Mouse (Mus musculus) forebrain, embryonic 16.5 days (tissue): ENCODE measurements at regions not wholly inside any gene's neighbourhood (a gene's known extent, or its start where the extent isn't known, plus 50 kb on each side); places are given as distances from the start of the nearest gene placed in this dataset.

Source experiments
- ATAC-seq: fragments of 200-750 bp; cut with Nextera tagmentation; 2 replicates; pipeline ENCODE4 v1.8.0; 2017; ENCODE audit warnings: mild to moderate bottlenecking, moderate library complexity
- H3K27ac ChIP-seq: fragments of 300-500 bp; sonication (generic); 2 replicates; pipeline ENCODE4 v1.5.1; 2014; ENCODE audit warnings: low read length, control low read depth
- H3K27me3 ChIP-seq: fragments of 300-500 bp; sonication (generic); replicated peaks from 2 replicates; pipeline ENCODE4 v1.6.1; 2014; ENCODE audit warnings: low read length; ENCODE audit not compliant: control insufficient read depth, insufficient read depth
- H3K36me3 ChIP-seq: fragments of 300-500 bp; sonication (generic); 2 replicates; pipeline ENCODE4 v1.6.1; 2014; ENCODE audit not compliant: control insufficient read depth, insufficient read depth
- H3K4me1 ChIP-seq: fragments of 300-500 bp; sonication (generic); replicated peaks from 2 replicates; pipeline ENCODE4 v1.6.1; 2014; ENCODE audit warnings: low read length; ENCODE audit not compliant: control insufficient read depth, insufficient read depth
- H3K4me2 ChIP-seq: fragments of 300-500 bp; sonication (generic); 2 replicates; pipeline ENCODE4 v1.6.1; 2014; ENCODE audit warnings: mild to moderate bottlenecking, low read length, control low read depth
- H3K4me3 ChIP-seq: fragments of 300-500 bp; sonication (generic); replicated peaks from 2 replicates; pipeline ENCODE4 v1.5.1; 2014; ENCODE audit warnings: mild to moderate bottlenecking, low read length, control low read depth
- H3K9ac ChIP-seq: fragments of 300-500 bp; sonication (generic); replicated peaks from 2 replicates; pipeline ENCODE4 v1.6.1; 2014; ENCODE audit warnings: low read depth, low read length, control low read depth
- H3K9me3 ChIP-seq: fragments of 300-500 bp; sonication (generic); 2 replicates; pipeline ENCODE4 v1.6.1; 2016; ENCODE audit warnings: low read length; ENCODE audit not compliant: control insufficient read depth
- WGBS: fragments of 180-500 bp; shearing (Covaris S2); extraction: QIAGEN DNeasy Blood & Tissue Kit; methylation state at CpG from one replicate; pipeline ENCODE4 v1.1.7; 2014; 5-methylcytosine and 5-hydroxymethylcytosine counted together

GRCm38 (mm10) chr6:70714239-70714638, 77.8 kb downstream of the Rpia start:
- Histone ChIP-seq H3K4me3 (no peak overlapping the region; the same call in 1 of the 2 replicates), H3K9me3 (no peaks in the 10 kb centered on the region), H3K9ac (no peak overlapping the region), H3K27me3 (no peaks in the 10 kb centered on the region), H3K27ac (no peak overlapping the region), H3K4me1 (no peaks in the 10 kb centered on the region), H3K36me3 (no peaks in the 10 kb centered on the region), H3K4me2 (peak overlapping the region; percentile 50)
- 14% methylated on average over 6 of the region's 6 CpGs for WGBS
- peak; percentile 61; the same call in 1 of the 2 replicates for ATAC-seq

DNA sequence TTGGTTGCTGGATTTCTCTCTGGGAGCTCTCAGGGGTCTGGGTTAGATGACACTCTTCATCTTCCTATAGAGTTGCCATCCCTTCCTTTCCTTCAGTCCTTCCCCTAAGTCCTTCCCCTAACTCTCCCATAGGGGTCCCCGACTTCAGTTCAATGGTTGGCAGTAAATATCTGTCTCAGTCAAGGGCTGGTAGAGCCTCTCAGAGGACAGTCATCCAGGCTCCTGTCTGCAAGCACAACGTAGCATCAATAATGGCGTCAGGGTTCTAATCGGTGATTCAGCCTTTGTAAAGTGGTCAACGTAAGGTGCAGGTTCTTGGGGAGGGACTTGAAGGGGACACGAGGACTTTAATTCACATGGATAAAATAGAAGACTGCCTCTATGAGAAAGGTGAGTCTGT, 78.4 kb downstream of the Rpia start:
- no peaks in the 10 kb centered on the region for H3K36me3 ChIP-seq
- ATAC-seq, result 0 out of 2 replicates have a peak, but pooled peaks have one; percentile 22
- no peaks in the 10 kb centered on the region for H3K9me3 ChIP-seq
- no peak overlapping the region for H3K4me3 ChIP-seq
- H3K4me2 ChIP-seq, result no peak overlapping the region
- H3K9ac ChIP-seq, result no peak overlapping the region
- H3K4me1 ChIP-seq, result no peaks in the 10 kb centered on the region
- no peak overlapping the region for H3K27ac ChIP-seq
- 79% methylated on average over 6 of the region's 6 CpGs for WGBS
- H3K27me3 ChIP-seq, result no peaks in the 10 kb centered on the region

- no peaks in the 10 kb centered on the region for H3K27me3 ChIP-seq
- 48% methylated on average over 7 of the region's 7 CpGs for WGBS
- no peak for ATAC-seq
- H3K4me2 ChIP-seq, result no peak overlapping the region
- no peaks in the 10 kb centered on the region for H3K4me1 ChIP-seq
- H3K9me3 ChIP-seq, result no peaks in the 10 kb centered on the region
- H3K27ac ChIP-seq, result no peak overlapping the region
- H3K36me3 ChIP-seq, result no peaks in the 10 kb centered on the region
- H3K4me3 ChIP-seq, result no peak overlapping the region
- no peak overlapping the region for H3K9ac ChIP-seq
These were observed 78.9 kb downstream of the Rpia start for GRCm38 (mm10) chr6:70713118-70713517.

- H3K4me2 ChIP-seq, result no peak overlapping the region
- H3K27me3 ChIP-seq, result no peaks in the 10 kb centered on the region
- no peaks in the 10 kb centered on the region for H3K36me3 ChIP-seq
- peak; percentile 69 for ATAC-seq
- no peak overlapping the region for H3K27ac ChIP-seq
- H3K4me1 ChIP-seq, result no peaks in the 10 kb centered on the region
- H3K9me3 ChIP-seq, result no peaks in the 10 kb centered on the region
- 18% methylated on average over 7 of the region's 7 CpGs for WGBS
- H3K4me3 ChIP-seq, result no peak overlapping the region
- no peak overlapping the region for H3K9ac ChIP-seq
These were observed 82.5 kb downstream of the Rpia start for GRCm38 (mm10) chr6:70709338-70710055.

- Histone ChIP-seq H3K27ac (no peak overlapping the region), H3K36me3 (no peaks in the 10 kb centered on the region), H3K4me3 (no peak overlapping the region), H3K27me3 (no peaks in the 10 kb centered on the region), H3K9ac (no peak overlapping the region), H3K4me1 (no peaks in the 10 kb centered on the region), H3K9me3 (no peaks in the 10 kb centered on the region), H3K4me2 (no peak overlapping the region)
- no peak for ATAC-seq
- WGBS, result 97% methylated on average over 26 of the region's 26 CpGs
These were observed 96.4 kb downstream of the Rpia start for GRCm38 (mm10) chr6:70695596-70695995.
